Mouse (Mus musculus) midbrain, embryonic 13.5 days (tissue): ENCODE measurements around the gene Scn2a. TPM values are rescaled to one million over a fixed set of nuclear protein-coding genes. Genes with fewer than 3 reads are reported as not detected.
"Not testable (repeated sequence)": the region's sequence is repeated elsewhere in the genome, so short reads cannot be mapped to it uniquely, and the experiment has no call there.

Experiments used
- ATAC-seq: fragments of 200-750 bp; cut with Nextera tagmentation; 2 replicates; pipeline ENCODE4 v1.8.0; 2017; ENCODE audit warnings: mild to moderate bottlenecking, moderate TSS enrichment, moderate library complexity
- H3K27ac ChIP-seq: fragments of 300-500 bp; sonication (generic); 2 replicates; pipeline ENCODE4 v1.5.1; 2015; ENCODE audit warnings: inconsistent platforms, mild to moderate bottlenecking, moderate library complexity
- H3K27me3 ChIP-seq: fragments of 300-500 bp; sonication (generic); 2 replicates; pipeline ENCODE4 v1.6.1; 2015; ENCODE audit warnings: mild to moderate bottlenecking, inconsistent platforms
- H3K36me3 ChIP-seq: fragments of 300-500 bp; sonication (generic); 2 replicates; pipeline ENCODE4 v1.6.1; 2015; ENCODE audit warnings: mild to moderate bottlenecking, inconsistent platforms
- H3K4me1 ChIP-seq: fragments of 300-500 bp; sonication (generic); replicated peaks from 2 replicates; pipeline ENCODE4 v1.6.1; 2015; ENCODE audit warnings: inconsistent platforms
- H3K4me2 ChIP-seq: fragments of 300-500 bp; sonication (generic); replicated peaks from 2 replicates; pipeline ENCODE4 v1.6.1; 2015; ENCODE audit warnings: moderate library complexity, mild to moderate bottlenecking, inconsistent platforms
- H3K4me3 ChIP-seq: fragments of 300-500 bp; sonication (generic); replicated peaks from 2 replicates; pipeline ENCODE4 v1.5.1; 2015; ENCODE audit warnings: mild to moderate bottlenecking, inconsistent platforms
- H3K9ac ChIP-seq: fragments of 300-500 bp; sonication (generic); replicated peaks from 2 replicates; pipeline ENCODE4 v1.6.1; 2015; ENCODE audit warnings: mild to moderate bottlenecking, inconsistent platforms
- H3K9me3 ChIP-seq: fragments of 300-500 bp; sonication (generic); 2 replicates; pipeline ENCODE4 v1.6.1; 2016; ENCODE audit warnings: mild to moderate bottlenecking, inconsistent platforms
- WGBS: fragments of 180-500 bp; shearing (Covaris S2); methylation state at CpG from one replicate; pipeline ENCODE4 v1.1.7; 2015; 5-methylcytosine and 5-hydroxymethylcytosine counted together
- polyA plus RNA-seq: library from polyadenylated mRNA; unstranded; fragments of >200 nt; fragmentation: Nextera tagmentation; extraction: Ambion mirVana; gene quantifications from 2 replicates; pipeline ENCODE4 v1.2.1, GENCODE M21; 2015

The Scn2a gene
- polyA plus RNA-seq, 1 experiment from 2014 or later: 28.5 TPM

GRCm38 (mm10) chr2:65722219-65722800 is 101.7 kb downstream of the Scn2a start:
- no peak for ATAC-seq
- no peak overlapping the region for H3K9ac ChIP-seq
- WGBS: 93% methylated on average over 6 of the region's 6 CpGs
- no peaks in the 10 kb centered on the region for H3K27me3 ChIP-seq
- H3K4me3 ChIP-seq: no peak overlapping the region
- no peak overlapping the region for H3K4me2 ChIP-seq
- peaks cover 7% of the 10 kb centered on the region; the same call in 1 of the 2 replicates for H3K36me3 ChIP-seq
- H3K9me3 ChIP-seq: no peaks in the 10 kb centered on the region
- H3K27ac ChIP-seq: no peak overlapping the region
- no peaks in the 10 kb centered on the region for H3K4me1 ChIP-seq

- H3K4me3 ChIP-seq: no peak overlapping the region
- no peaks in the 10 kb centered on the region for H3K9me3 ChIP-seq
- ATAC-seq: no peak
- peaks cover 5% of the 10 kb centered on the region; the same call in 1 of the 2 replicates for H3K36me3 ChIP-seq
- H3K9ac ChIP-seq: no peak overlapping the region
- H3K27ac ChIP-seq: no peak overlapping the region
- no peak overlapping the region for H3K4me2 ChIP-seq
- 92% methylated on average over 5 of the region's 5 CpGs for WGBS
- no peaks in the 10 kb centered on the region for H3K27me3 ChIP-seq
- H3K4me1 ChIP-seq: no peaks in the 10 kb centered on the region
Observed at GRCm38 (mm10) chr2:65745400-65745799, 124.8 kb downstream of the Scn2a start.

GRCm38 (mm10) chr2:65782442-65782841 is 161.9 kb downstream of the Scn2a start:
- Histone ChIP-seq H3K9me3 (no peaks in the 10 kb centered on the region), H3K4me2 (no peak overlapping the region)

GRCm38 (mm10) chr2:65783392-65783791 is 162.8 kb downstream of the Scn2a start:
- no peak overlapping the region for H3K4me3 ChIP-seq
- H3K4me2 ChIP-seq: no peak overlapping the region
- no peak for ATAC-seq
- no peak overlapping the region for H3K27ac ChIP-seq
- H3K9me3 ChIP-seq: no peaks in the 10 kb centered on the region
- H3K36me3 ChIP-seq: no peaks in the 10 kb centered on the region
- WGBS: 91% methylated on average over 2 of the region's 2 CpGs
- no peak overlapping the region for H3K9ac ChIP-seq
- H3K27me3 ChIP-seq: no peaks in the 10 kb centered on the region
- no peaks in the 10 kb centered on the region for H3K4me1 ChIP-seq

More at GRCm38 (mm10) chr2:65782442-65782841, 161.9 kb downstream of the Scn2a start:
- no peak for ATAC-seq
- H3K4me3 ChIP-seq: no peak overlapping the region
- H3K27me3 ChIP-seq: no peaks in the 10 kb centered on the region
- no peaks in the 10 kb centered on the region for H3K36me3 ChIP-seq
- 79% methylated on average over 7 of the region's 7 CpGs for WGBS
- no peak overlapping the region for H3K27ac ChIP-seq
- H3K9ac ChIP-seq: no peak overlapping the region
- H3K4me1 ChIP-seq: no peaks in the 10 kb centered on the region

GRCm38 (mm10) chr2:65792516-65792915 is 171.9 kb downstream of the Scn2a start:
- Histone ChIP-seq H3K27me3 (no peaks in the 10 kb centered on the region; the same call in 1 of the 2 replicates), H3K27ac (no peak overlapping the region), H3K9me3 (peaks cover 7% of the 10 kb centered on the region), H3K4me3 (no peak overlapping the region), H3K36me3 (no peaks in the 10 kb centered on the region), H3K9ac (no peak overlapping the region), H3K4me2 (no peak overlapping the region), H3K4me1 (peaks cover 4% of the 10 kb centered on the region)
- no peak for ATAC-seq
- 28% methylated on average over 3 of the region's 3 CpGs for WGBS

- Histone ChIP-seq H3K9me3 (peaks cover 7% of the 10 kb centered on the region), H3K4me2 (no peak overlapping the region), H3K9ac (no peak overlapping the region), H3K4me1 (peaks cover 4% of the 10 kb centered on the region), H3K4me3 (no peak overlapping the region), H3K27me3 (no peaks in the 10 kb centered on the region; the same call in 1 of the 2 replicates), H3K27ac (no peak overlapping the region), H3K36me3 (no peaks in the 10 kb centered on the region)
- ATAC-seq: no peak
- WGBS: 90% methylated on average over 2 of the region's 2 CpGs
Observed at GRCm38 (mm10) chr2:65793593-65793992, 173.0 kb downstream of the Scn2a start.

GRCm38 (mm10) chr2:65801054-65801709 is 180.6 kb downstream of the Scn2a start:
- Histone ChIP-seq H3K4me2 (no peak overlapping the region), H3K9me3 (peaks cover 5% of the 10 kb centered on the region; the same call in 1 of the 2 replicates), H3K27me3 (no peaks in the 10 kb centered on the region), H3K4me1 (no peaks in the 10 kb centered on the region), H3K27ac (no peak overlapping the region), H3K4me3 (no peak overlapping the region), H3K36me3 (no peaks in the 10 kb centered on the region), H3K9ac (no peak overlapping the region)
- WGBS: 80% methylated on average over 1 of the region's 1 CpGs
- ATAC-seq: no peak

- 89% methylated on average over 6 of the region's 6 CpGs for WGBS
- no peak for ATAC-seq
- no peak overlapping the region for H3K9ac ChIP-seq
- H3K9me3 ChIP-seq: no peaks in the 10 kb centered on the region
- no peaks in the 10 kb centered on the region for H3K4me1 ChIP-seq
- no peaks in the 10 kb centered on the region for H3K36me3 ChIP-seq
- H3K4me2 ChIP-seq: no peak overlapping the region
- no peak overlapping the region for H3K27ac ChIP-seq
- no peaks in the 10 kb centered on the region for H3K27me3 ChIP-seq
- no peak overlapping the region for H3K4me3 ChIP-seq
Observed at GRCm38 (mm10) chr2:65806556-65806955, 186.0 kb downstream of the Scn2a start.

GRCm38 (mm10) chr2:65811203-65811602 is 190.6 kb downstream of the Scn2a start:
- not testable (repeated sequence) for H3K27me3 ChIP-seq, H3K9ac ChIP-seq, H3K27ac ChIP-seq, H3K36me3 ChIP-seq, ATAC-seq, H3K4me2 ChIP-seq, H3K9me3 ChIP-seq, H3K4me3 ChIP-seq, H3K4me1 ChIP-seq
- WGBS: 87% methylated on average over 6 of the region's 6 CpGs

Other genes with a start within 250 kb of the Scn2a start
- 63.2 and 69.1 TPM in 2 replicates for gene Scn3a, start 53.1 kb upstream of the Scn2a start, polyA plus RNA-seq
- 60.5 and 61.9 TPM in 2 replicates for gene Csrnp3, start 225.0 kb downstream of the Scn2a start, polyA plus RNA-seq